Comparison of ENCODE assay signal across 14 mouse cellular contexts in genomic region chr6:25917852-25918465, GRCm38 (mm10).
"Had no signal": no experiment of that assay in that cellular context is flagged by ENCODE, and none has a peak within 500 bp of the region (broad histone marks: within the 10 kb centered on the region; RNA-seq: fewer than 3 reads in every experiment).

No protein-coding gene starts in this region.

- H3K4me2 ChIP-seq: kidney, embryonic 15.5 days; liver, embryonic 13.5 days; midbrain, embryonic 11.5 days had no signal

- DNase-seq: kidney, adult 8-10 months; kidney, postnatal 10 days; kidney, postnatal 36 days; layer of hippocampus, postnatal 36 days; liver, embryonic 13.5 days; lung, adult 2 months; lung, postnatal 14 days; lung, postnatal 4 days; midbrain, embryonic 14.5 days; thymus, adult 18-20 months; thymus, postnatal 36 days had no signal

- H3K4me3 ChIP-seq: kidney, embryonic 15.5 days; left cerebral cortex, adult 2 months; liver, embryonic 13.5 days had no signal

- H3K27ac ChIP-seq: kidney, embryonic 15.5 days; left cerebral cortex, adult 2 months; liver, embryonic 13.5 days had no signal

- H3K27me3 ChIP-seq: kidney, embryonic 15.5 days; liver, embryonic 13.5 days had no signal

- H3K9me3 ChIP-seq: kidney, embryonic 15.5 days; liver, embryonic 13.5 days had no signal

- H3K4me1 ChIP-seq: kidney, embryonic 15.5 days; liver, embryonic 13.5 days had no signal

- H3K9ac ChIP-seq: kidney, embryonic 15.5 days; liver, embryonic 13.5 days had no signal

- H3K36me3 ChIP-seq: kidney, embryonic 15.5 days; liver, embryonic 13.5 days had no signal
